Mouse (Mus musculus) olfactory bulb, adult 2 months (tissue): ENCODE data around the gene Mast1. TPM values are rescaled to one million over a fixed set of nuclear protein-coding genes. Genes with fewer than 3 reads are reported as not detected.

Experiments
- H3K27ac ChIP-seq: fragments of 200-500 bp; 2 replicates; pipeline ENCODE4 v1.5.1; 2012; ENCODE audit warnings: low read depth, low read length; ENCODE audit not compliant: insufficient read depth
- H3K4me1 ChIP-seq: fragments of 200-500 bp; 2 replicates; pipeline ENCODE4 v1.6.1; 2012; ENCODE audit warnings: low read length; ENCODE audit not compliant: control insufficient read depth, insufficient read depth
- H3K4me3 ChIP-seq: fragments of 200-500 bp; 2 replicates; pipeline ENCODE4 v1.5.1; 2012; ENCODE audit warnings: mild to moderate bottlenecking, low read depth, low read length, moderate library complexity; ENCODE audit not compliant: insufficient read depth
- CTCF ChIP-seq: fragments of 200-500 bp; IDR thresholded peaks from 2 replicates; pipeline ENCODE4 v1.5.1; 2012; ENCODE audit warnings: low read depth, mild to moderate bottlenecking, low read length, moderate library complexity; ENCODE audit not compliant: insufficient read depth
- POLR2A ChIP-seq: fragments of 200-500 bp; IDR thresholded peaks from 2 replicates; pipeline ENCODE4 v1.6.1; 2012; ENCODE audit warnings: mild to moderate bottlenecking, low read depth, low read length, moderate library complexity; ENCODE audit not compliant: insufficient read depth
- WGBS: fragments of 180-500 bp; shearing (Covaris S2); methylation state at CpG from one replicate; pipeline ENCODE4 v1.1.7; 2018; 5-methylcytosine and 5-hydroxymethylcytosine counted together
- polyA plus RNA-seq: library from polyadenylated mRNA; stranded (reverse); fragments of >200 nt; gene quantifications from 2 replicates; pipeline ENCODE4 v1.2.4, GENCODE M21; 2012; ENCODE audit warnings: low replicate concordance; ENCODE audit not compliant: missing spikeins, insufficient read depth, insufficient read length

Gene Mast1
- polyA plus RNA-seq, 1 experiment = not detected

GRCm38 (mm10) chr8:84934860-84935259, 2.3 kb downstream of the Mast1 start:
- 4% methylated on average over 15 of the region's 15 CpGs for WGBS
- no peak overlapping the region for H3K27ac ChIP-seq
- peaks cover 23% of the 10 kb centered on the region for H3K4me1 ChIP-seq
- H3K4me3 ChIP-seq = peak overlapping the region; percentile 55
- no peak for TF ChIP-seq POLR2A
- TF ChIP-seq CTCF = no peak

- TF ChIP-seq CTCF (no peak), POLR2A (no peak)
- Histone ChIP-seq H3K4me1 (peaks cover 26% of the 10 kb centered on the region), H3K27ac (no peak overlapping the region), H3K4me3 (no peak overlapping the region)
- 44% methylated on average over 16 of the region's 16 CpGs for WGBS
Measured at GRCm38 (mm10) chr8:84933767-84934559, 3.2 kb downstream of the Mast1 start.

DNA sequence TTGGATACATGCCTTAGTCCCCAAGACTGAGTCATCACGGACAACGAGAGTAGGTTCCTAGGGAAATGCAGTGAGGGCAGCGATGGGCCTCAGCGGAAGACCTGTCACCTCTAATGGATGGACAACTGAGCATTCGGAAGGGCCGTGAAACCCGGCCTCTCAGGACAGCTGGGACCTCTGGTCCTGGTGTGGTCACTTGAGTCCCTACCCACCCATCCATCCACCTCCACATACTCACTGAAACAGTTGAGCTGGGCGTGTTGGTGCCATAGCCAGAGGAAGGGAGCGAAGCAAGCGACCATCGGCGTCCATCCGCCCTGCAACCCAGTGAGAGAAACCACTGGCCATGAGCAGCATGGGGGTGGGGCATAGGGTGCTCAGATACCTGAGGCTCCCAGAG, 6.6 kb downstream of the Mast1 start:
- H3K4me1 ChIP-seq = peaks cover 24% of the 10 kb centered on the region
- WGBS = 88% methylated on average over 13 of the region's 13 CpGs
- H3K27ac ChIP-seq = no peak overlapping the region
- no peak overlapping the region for H3K4me3 ChIP-seq
- TF ChIP-seq POLR2A (no peak), CTCF (no peak)

DNA sequence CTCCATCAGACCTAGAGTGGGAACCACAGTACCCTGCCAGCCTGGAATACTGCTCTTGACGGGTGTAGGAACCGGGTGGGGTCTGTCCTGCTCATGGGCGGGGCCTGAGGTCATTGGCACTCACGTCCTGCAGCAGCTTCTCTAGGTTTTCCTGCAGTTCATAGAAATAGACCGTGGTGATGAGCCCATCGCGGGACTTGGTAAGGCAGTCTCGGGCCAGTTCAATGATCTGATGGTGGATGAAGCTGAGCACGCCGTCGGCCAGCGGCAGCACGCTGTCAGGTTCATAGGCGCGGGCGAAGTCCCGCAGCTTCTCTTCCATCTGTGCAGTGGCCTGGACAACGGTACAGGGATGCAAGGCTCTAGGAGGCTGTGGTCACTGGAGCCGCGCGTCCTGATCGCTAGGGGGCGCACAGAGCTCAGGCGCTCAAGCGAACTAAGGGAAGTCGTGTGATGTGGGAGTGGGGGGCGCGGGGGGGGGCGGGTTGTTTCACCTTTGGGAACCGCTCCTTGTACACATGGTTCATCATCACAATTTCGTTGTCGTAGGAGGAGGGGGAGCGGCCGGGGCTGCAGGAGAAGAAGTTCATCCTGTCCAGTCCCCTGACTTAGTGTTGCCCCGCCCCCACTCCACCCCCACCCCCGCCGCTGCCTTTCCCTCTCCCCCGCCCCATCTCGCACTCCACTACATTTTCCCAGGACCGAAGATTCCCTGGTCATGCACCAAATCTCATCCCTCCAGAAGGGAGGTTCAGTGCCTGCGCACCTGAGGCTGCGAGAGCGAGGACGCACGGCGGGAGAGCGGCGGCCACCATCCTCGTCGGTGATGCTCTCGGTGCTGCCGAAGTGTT, 8.5 kb downstream of the Mast1 start:
- H3K4me3 ChIP-seq = 0 out of 2 replicates have a peak overlapping the region, but pooled peaks have one; percentile 4
- peaks cover 7% of the 10 kb centered on the region for H3K4me1 ChIP-seq
- TF ChIP-seq POLR2A = no peak
- peak; percentile 83; the same call in 1 of the 2 replicates for TF ChIP-seq CTCF
- WGBS = 10% methylated on average over 51 of the region's 52 CpGs
- H3K27ac ChIP-seq = no peak overlapping the region

DNA sequence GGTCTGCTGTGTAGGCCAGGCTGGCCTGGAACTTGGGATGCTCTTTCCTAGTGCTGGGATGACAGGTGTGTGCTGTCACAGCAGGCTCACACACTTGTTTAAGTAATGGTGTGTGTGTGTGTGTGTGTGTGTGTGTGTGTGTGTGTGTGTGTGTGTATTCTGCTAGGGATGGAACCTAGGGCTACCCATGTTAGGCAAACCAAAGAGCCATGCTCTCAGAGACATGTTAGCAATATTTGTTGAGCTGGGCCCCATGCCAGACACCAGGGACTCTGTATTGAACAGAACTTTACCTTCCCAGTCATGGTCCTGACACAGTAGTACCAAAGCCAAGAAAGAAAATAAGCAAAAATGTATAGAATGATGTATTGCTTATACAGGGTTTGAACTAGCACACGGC, 9.6 kb downstream of the Mast1 start:
- Histone ChIP-seq H3K27ac (no peak overlapping the region), H3K4me3 (no peak overlapping the region), H3K4me1 (peaks cover 6% of the 10 kb centered on the region)
- WGBS = 86% methylated on average over 1 of the region's 1 CpGs
- TF ChIP-seq CTCF (no peak), POLR2A (no peak)

GRCm38 (mm10) chr8:84925557-84925956, 11.6 kb downstream of the Mast1 start:
- peaks cover 6% of the 10 kb centered on the region for H3K4me1 ChIP-seq
- WGBS = 77% methylated on average over 7 of the region's 7 CpGs
- no peak for TF ChIP-seq CTCF
- no peak for TF ChIP-seq POLR2A
- no peak overlapping the region for H3K4me3 ChIP-seq
- no peak overlapping the region for H3K27ac ChIP-seq

DNA sequence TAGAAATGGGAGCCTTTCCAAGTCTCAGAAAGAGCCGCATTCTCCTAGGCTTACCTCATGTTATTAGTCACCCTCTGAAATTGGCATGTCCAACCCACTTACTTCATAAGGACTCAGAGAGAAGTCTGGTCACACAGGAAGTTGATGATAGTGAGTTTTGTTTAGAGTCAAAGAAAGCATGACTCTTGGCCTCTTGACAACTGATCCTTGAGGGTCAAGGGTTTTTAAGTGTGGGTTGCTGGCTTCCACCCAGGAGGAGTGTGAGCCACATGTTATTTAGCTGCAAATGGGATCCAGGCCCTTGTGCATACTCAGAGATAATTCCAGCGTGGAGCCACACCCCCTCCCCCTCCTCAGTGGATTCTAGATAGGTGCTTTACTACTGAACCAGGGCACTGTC, 15.6 kb downstream of the Mast1 start:
- TF ChIP-seq CTCF (no peak), POLR2A (no peak)
- WGBS = 73% methylated on average over 2 of the region's 2 CpGs
- Histone ChIP-seq H3K27ac (no peak overlapping the region), H3K4me3 (no peak overlapping the region), H3K4me1 (no peaks in the 10 kb centered on the region)

DNA sequence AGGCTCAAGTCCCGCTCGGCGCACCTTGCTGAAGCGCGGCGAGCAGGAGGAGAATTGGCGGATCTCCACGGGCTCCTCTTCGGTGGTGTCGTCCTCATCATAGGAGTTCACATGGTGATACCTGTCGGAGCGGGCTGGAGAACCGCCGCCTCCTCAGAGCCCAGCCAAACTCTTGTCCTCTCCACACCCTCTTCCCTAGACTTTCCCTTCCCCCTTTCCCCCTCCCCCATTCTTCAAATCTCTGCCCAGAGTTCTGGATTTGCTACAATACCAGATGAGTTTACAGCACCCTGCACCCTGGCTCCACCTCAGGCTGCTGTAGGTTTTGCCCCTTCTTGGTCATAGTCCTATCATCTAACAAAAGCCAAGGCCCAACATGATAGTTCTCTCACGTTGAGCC, 18.5 kb downstream of the Mast1 start:
- TF ChIP-seq CTCF = no peak
- TF ChIP-seq POLR2A = no peak
- H3K4me3 ChIP-seq = no peak overlapping the region
- WGBS = 93% methylated on average over 15 of the region's 15 CpGs
- no peak overlapping the region for H3K27ac ChIP-seq
- H3K4me1 ChIP-seq = no peaks in the 10 kb centered on the region

DNA sequence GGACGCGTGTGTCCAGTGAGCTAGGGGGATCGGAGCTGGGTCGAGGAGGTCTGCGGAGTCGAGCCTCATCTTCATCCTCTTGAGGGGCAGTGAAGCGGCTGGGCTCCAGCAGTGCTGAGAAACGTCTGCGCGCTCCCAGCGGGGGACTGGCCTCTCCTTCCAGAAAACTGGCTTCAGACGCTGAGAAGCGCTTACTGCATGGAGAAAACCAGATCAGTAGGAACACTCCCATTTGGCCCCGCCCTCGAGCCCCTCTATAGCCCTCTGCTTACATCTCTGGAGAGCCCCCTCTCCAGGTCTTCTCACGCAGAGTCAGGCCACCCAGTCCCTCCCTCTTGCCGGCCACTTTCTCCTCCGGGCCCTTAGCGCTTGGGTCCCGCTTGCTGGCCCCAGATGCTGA, 19.4 kb downstream of the Mast1 start:
- Histone ChIP-seq H3K4me1 (peaks cover 5% of the 10 kb centered on the region), H3K4me3 (no peak overlapping the region), H3K27ac (no peak overlapping the region)
- WGBS = 51% methylated on average over 20 of the region's 20 CpGs
- no peak for TF ChIP-seq POLR2A
- no peak for TF ChIP-seq CTCF
